Mouse (Mus musculus) liver, embryonic 14.5 days (tissue): ENCODE data around the gene Pgap3. TPM values are rescaled to one million over a fixed set of nuclear protein-coding genes. Genes with fewer than 3 reads are reported as not detected.

Source experiments
- ATAC-seq: fragments of 200-750 bp; cut with Nextera tagmentation; 2 replicates; pipeline ENCODE4 v1.8.0; 2017; ENCODE audit warnings: moderate number of reproducible peaks, mild to moderate bottlenecking, moderate library complexity; ENCODE audit not compliant: insufficient read depth
- DNase-seq, 3 experiments: peaks; one replicate each; pipeline ENCODE4 v3.0.0-alpha.2; 2012 to 2013; ENCODE audit warnings: low read depth in 3 of 3, low spot score in 3 of 3
- H3K27ac ChIP-seq: fragments of 300-500 bp; sonication (generic); 2 replicates; pipeline ENCODE4 v1.5.1; 2014; ENCODE audit warnings: moderate library complexity, mild to moderate bottlenecking, control low read depth, inconsistent platforms
- H3K27me3 ChIP-seq: fragments of 300-500 bp; sonication (generic); 2 replicates; pipeline ENCODE4 v1.6.1; 2014; ENCODE audit warnings: mild to moderate bottlenecking, low read length, moderate library complexity; ENCODE audit not compliant: control insufficient read depth, insufficient read depth
- H3K36me3 ChIP-seq: fragments of 300-500 bp; sonication (generic); replicated peaks from 2 replicates; pipeline ENCODE4 v1.6.1; 2014; ENCODE audit warnings: low read depth; ENCODE audit not compliant: control insufficient read depth, insufficient read depth
- H3K4me1 ChIP-seq, 2 experiments: fragments of 200-500 bp in 1 of 2; fragments of 300-500 bp in 1 of 2; sonication (generic) in 1 of 2; replicated peaks; 2 replicates each; pipeline ENCODE4 v1.6.1; 2012 to 2014; ENCODE audit warnings: antibody characterized with exemption in 1 of 2, inconsistent platforms in 1 of 2, low read length in 1 of 2; ENCODE audit not compliant: control insufficient read depth in 2 of 2, insufficient read depth in 2 of 2
- H3K4me2 ChIP-seq: fragments of 300-500 bp; sonication (generic); 2 replicates; pipeline ENCODE4 v1.6.1; 2014; ENCODE audit warnings: low read depth, mild to moderate bottlenecking, control low read depth, moderate library complexity
- H3K4me3 ChIP-seq, 2 experiments: fragments of 200-500 bp in 1 of 2; fragments of 300-500 bp in 1 of 2; sonication (generic) in 1 of 2; 2 replicates each; pipeline ENCODE4 v1.5.1; 2012 to 2014; ENCODE audit warnings: low read depth in 2 of 2, low read length in 2 of 2, mild to moderate bottlenecking in 2 of 2, control low read depth in 1 of 2, inconsistent platforms in 1 of 2, moderate library complexity in 1 of 2; ENCODE audit not compliant: insufficient read depth in 1 of 2
- H3K9ac ChIP-seq: fragments of 300-500 bp; sonication (generic); replicated peaks from 2 replicates; pipeline ENCODE4 v1.6.1; 2014; ENCODE audit warnings: mild to moderate bottlenecking, control low read depth, moderate library complexity
- H3K9me3 ChIP-seq: fragments of 300-500 bp; sonication (generic); 2 replicates; pipeline ENCODE4 v1.6.1; 2016; ENCODE audit warnings: low read length, mixed read lengths; ENCODE audit not compliant: control insufficient read depth
- CTCF ChIP-seq: IDR thresholded peaks from 2 replicates; pipeline ENCODE4 v1.5.1; 2016; ENCODE audit warnings: antibody characterized with exemption, low read depth, control low read depth
- EP300 ChIP-seq: IDR thresholded peaks from 2 replicates; pipeline ENCODE4 v1.6.1; 2016; ENCODE audit warnings: antibody characterized with exemption, low read depth
- WGBS: fragments of 180-500 bp; shearing (Covaris S2); extraction: QIAGEN DNeasy Blood & Tissue Kit; methylation state at CpG from one replicate; pipeline ENCODE4 v1.1.7; 2014; ENCODE audit not compliant: insufficient replicate concordance; 5-methylcytosine and 5-hydroxymethylcytosine counted together
- polyA plus RNA-seq, 2 experiments: library from polyadenylated mRNA; depleted of rRNA in 1 of 2; stranded (reverse) in 1 of 2; unstranded in 1 of 2; fragments of >200 nt; fragmentation: Nextera tagmentation in 1 of 2; extraction: Ambion mirVana in 1 of 2; gene quantifications; 2 replicates each; pipeline versions ENCODE4 v1.2.1 to v1.2.3; 2012 to 2014

Gene Pgap3
- polyA plus RNA-seq, 2 experiments, result 3.3 to 3.4 TPM

DNA sequence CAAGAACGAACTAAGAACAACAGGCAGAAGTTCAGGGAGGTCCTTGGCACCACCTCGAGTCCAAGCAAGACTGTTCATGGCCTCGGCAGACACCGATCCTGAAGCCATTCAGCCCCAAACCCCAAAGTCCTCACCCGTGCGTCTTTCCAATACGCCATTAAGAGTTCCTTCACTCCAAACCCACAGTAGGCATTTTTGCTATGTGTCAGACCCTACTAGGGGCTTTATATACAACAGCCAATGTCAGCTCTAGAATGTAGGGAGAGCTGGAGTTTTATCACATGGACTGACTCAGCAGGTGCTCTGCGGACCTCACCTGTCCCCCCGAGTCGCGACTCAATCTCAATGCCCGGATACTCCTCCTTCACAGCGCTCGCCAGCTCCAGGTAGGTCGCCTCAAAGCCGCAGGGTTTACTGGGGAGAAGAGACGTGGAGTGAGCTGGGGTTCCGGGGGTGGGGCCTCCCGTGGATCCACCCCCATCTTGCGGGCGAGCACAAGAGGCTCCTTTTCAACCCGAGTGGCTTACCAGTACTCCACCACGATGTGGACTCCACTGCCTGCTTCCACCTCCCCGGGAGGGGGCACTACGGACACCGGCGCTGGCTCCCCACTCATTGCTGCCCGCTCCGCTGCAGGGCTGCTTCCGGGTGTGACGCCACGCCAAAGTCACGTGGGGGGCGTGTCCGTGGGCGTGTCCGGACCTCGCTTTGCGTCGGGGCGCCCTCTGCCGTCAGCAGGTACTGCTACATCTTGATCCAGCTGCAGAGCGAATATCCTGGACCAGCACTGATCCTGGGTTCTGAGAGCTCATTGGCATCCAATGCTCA is 38.3 kb upstream of the Pgap3 start, which contains the start of gene Mien1:
TSS of gene Mien1 (minus strand) at position 661 of the 828 bp plus-strand sequence.
- Histone ChIP-seq H3K4me1 (peaks cover 0 to 7% of the 10 kb centered on the region in 2 experiments; a peak in 3 of 4 replicates), H3K9ac (peak within 1 kb of the TSS; percentile 58), H3K27me3 (no peaks in the 10 kb centered on the region), H3K36me3 (no peaks in the 10 kb centered on the region), H3K9me3 (no peaks in the 10 kb centered on the region), H3K27ac (no peak within 1 kb of the TSS), H3K4me2 (peak within 1 kb of the TSS; percentile 71), H3K4me3 (peak within 1 kb of the TSS; percentile 79 to 94)
- ATAC-seq (peak; percentile 83), DNase-seq (peak; percentile 73 to 75 (median 75))
- peak; percentile 97 for TF ChIP-seq CTCF
- TF ChIP-seq EP300, result no peak
- WGBS, result 2% methylated on average over 43 of the region's 43 CpGs

DNA sequence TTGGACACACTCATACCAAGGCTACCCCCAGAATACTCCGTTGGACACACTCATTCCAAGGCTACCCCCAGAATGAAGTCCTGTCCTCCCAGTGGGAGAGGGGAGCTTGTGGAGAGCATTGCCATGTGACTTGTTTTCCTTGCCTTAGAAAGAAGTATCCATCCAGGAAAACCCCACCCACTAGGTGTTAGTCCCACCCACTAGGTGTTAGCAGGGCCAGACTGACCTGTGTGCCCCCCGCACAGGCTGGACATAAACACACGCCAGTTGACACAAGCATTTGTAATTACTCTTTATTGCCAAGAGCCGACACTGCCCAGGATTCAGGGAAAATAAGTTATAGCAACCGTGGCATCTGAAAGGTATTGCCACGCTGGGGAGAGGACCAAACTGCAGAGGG is 37.2 kb upstream of the Pgap3 start:
- no peak overlapping the region for H3K9ac ChIP-seq
- no peaks in the 10 kb centered on the region for H3K27me3 ChIP-seq
- no peak overlapping the region for H3K27ac ChIP-seq
- no peaks in the 10 kb centered on the region for H3K36me3 ChIP-seq
- no peak overlapping the region for H3K4me3 ChIP-seq
- no peak for DNase-seq
- no peak overlapping the region for H3K4me2 ChIP-seq
- TF ChIP-seq EP300, result no peak
- TF ChIP-seq CTCF, result no peak
- WGBS, result 81% methylated on average over 6 of the region's 6 CpGs
- peaks cover 0 to 7% of the 10 kb centered on the region in 2 experiments; a peak in 3 of 4 replicates for H3K4me1 ChIP-seq
- H3K9me3 ChIP-seq, result no peaks in the 10 kb centered on the region
- ATAC-seq, result no peak

DNA sequence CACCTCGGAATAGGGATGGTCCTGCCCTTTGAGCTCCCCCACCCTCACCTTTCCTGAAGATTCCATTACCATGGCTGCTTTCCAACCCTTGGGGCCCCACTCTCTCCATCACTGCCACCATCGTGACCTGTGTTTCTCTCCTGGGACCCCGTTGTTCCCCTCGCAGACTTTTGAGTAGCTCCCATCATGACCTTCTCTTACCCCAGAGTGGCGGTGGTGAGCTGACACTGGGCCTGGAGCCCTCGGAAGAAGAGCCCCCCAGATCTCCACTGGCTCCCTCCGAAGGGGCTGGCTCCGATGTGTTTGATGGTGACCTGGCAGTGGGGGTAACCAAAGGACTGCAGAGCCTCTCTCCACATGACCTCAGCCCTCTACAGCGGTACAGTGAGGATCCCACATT is 35.4 kb upstream of the Pgap3 start:
- no peaks in the 10 kb centered on the region for H3K9me3 ChIP-seq
- DNase-seq, result no peak
- no peak for ATAC-seq
- 73% methylated on average over 9 of the region's 9 CpGs for WGBS
- H3K9ac ChIP-seq, result no peak overlapping the region
- H3K27me3 ChIP-seq, result no peaks in the 10 kb centered on the region
- no peak for TF ChIP-seq EP300
- TF ChIP-seq CTCF, result no peak
- H3K36me3 ChIP-seq, result no peaks in the 10 kb centered on the region
- H3K4me3 ChIP-seq, result no peak overlapping the region
- H3K4me2 ChIP-seq, result no peak overlapping the region
- H3K4me1 ChIP-seq, result peaks cover 0 to 7% of the 10 kb centered on the region in 2 experiments; a peak in 3 of 4 replicates
- H3K27ac ChIP-seq, result no peak overlapping the region

DNA sequence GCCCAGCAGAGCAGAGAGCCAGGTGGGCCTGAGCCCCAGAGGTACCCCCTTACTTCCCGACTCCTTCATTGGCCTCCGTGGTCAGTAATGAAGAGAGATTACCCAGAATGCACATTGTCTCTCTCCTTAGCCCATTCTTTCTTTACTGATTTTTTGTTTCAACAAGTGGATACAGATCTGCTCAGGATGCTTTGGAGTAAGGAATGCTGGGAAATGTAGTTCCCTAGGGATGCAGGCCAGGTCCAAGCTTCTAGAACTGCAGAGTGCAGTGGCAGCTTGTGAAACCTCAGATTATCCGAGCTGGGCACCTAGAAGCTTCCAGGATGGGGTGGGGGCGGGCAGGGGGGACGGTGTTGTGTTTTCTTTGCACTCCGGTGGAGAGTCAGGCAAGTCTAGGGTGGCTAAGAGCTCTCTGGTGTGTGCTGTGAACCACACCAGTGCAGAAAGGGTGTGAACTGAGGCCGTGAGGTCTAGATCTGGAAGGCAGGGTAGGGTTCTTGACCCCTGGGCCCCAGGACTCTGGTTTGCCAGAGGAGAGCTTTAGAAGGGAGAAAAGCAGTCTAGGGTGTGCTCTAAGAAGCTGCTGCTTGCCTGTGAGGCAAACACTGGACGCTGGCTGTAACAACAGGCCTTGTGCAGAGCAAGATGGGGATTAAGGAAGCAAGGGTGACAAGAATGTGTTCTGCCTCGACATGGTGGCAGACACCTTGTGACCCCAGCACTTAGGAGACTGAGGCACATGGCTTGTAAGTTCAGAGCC is 31.6 kb upstream of the Pgap3 start:
- Histone ChIP-seq H3K27ac (no peak overlapping the region), H3K36me3 (no peaks in the 10 kb centered on the region), H3K4me1 (no peaks in the 10 kb centered on the region), H3K9ac (no peak overlapping the region), H3K4me2 (no peak overlapping the region), H3K9me3 (no peaks in the 10 kb centered on the region), H3K4me3 (no peak overlapping the region), H3K27me3 (no peaks in the 10 kb centered on the region)
- no peak for DNase-seq
- no peak for TF ChIP-seq EP300
- no peak for TF ChIP-seq CTCF
- ATAC-seq, result no peak
- 55% methylated on average over 9 of the region's 9 CpGs for WGBS

DNA sequence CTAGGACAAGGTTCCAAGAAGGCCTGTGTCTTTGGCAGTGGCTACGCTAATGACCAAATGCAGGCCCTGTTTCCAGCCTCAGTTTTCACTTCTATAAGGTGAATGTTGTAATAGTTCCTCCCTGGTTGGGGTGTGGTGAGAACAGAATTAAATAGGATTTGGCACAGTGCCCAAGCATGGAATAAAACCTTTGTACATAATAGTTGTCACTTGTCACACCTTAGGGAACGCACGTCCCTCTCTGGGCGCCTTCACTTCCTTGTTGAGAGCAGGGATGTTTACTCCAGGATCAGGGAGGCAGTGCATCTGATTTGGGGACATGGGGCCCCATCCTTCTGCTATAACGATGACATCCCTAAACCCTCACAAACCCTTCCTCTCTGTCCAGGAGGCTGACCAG is 28.1 kb upstream of the Pgap3 start:
- Histone ChIP-seq H3K9ac (no peak overlapping the region), H3K4me2 (no peak overlapping the region), H3K4me3 (no peak overlapping the region), H3K27me3 (no peaks in the 10 kb centered on the region), H3K4me1 (no peaks in the 10 kb centered on the region), H3K36me3 (no peaks in the 10 kb centered on the region), H3K9me3 (no peaks in the 10 kb centered on the region), H3K27ac (no peak overlapping the region)
- ATAC-seq (no peak), DNase-seq (no peak)
- 64% methylated on average over 5 of the region's 5 CpGs for WGBS
- no peak for TF ChIP-seq CTCF
- TF ChIP-seq EP300, result no peak
